Mouse (Mus musculus) lung, postnatal 0 days (tissue): ENCODE measurements around the gene Prps2.

Source experiments
- CTCF ChIP-seq: IDR thresholded peaks from 2 replicates; pipeline ENCODE4 v1.5.1; 2016; ENCODE audit warnings: antibody characterized with exemption, mild to moderate bottlenecking
- EP300 ChIP-seq: IDR thresholded peaks from 2 replicates; pipeline ENCODE4 v1.6.1; 2016; ENCODE audit warnings: antibody characterized with exemption, mild to moderate bottlenecking, control low read depth

DNA sequence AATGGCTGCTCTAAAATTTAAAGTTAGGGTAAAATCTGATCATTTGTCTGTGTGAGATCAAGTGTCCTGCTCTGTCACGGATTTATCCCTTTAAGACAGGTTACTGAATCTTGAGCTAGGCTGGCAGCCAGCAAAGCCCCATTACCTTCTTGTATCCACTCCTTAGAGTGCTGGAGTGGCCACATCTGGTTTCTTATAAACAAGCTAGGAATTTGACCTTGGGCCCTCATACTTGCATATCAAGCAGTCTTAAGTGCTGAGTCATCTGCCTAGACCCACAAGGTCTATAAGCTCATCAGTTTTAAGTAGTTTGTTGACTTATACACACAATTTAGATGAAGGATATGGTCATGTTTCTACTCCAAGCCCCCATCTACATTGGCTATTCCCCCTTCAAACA lies 38.2 kb downstream of the Prps2 start:
- TF ChIP-seq CTCF (no peak), EP300 (peak; percentile 40; the same call in 1 of the 2 replicates)
